ENCODE assay signal across 13 mouse cellular contexts in the genomic region with DNA sequence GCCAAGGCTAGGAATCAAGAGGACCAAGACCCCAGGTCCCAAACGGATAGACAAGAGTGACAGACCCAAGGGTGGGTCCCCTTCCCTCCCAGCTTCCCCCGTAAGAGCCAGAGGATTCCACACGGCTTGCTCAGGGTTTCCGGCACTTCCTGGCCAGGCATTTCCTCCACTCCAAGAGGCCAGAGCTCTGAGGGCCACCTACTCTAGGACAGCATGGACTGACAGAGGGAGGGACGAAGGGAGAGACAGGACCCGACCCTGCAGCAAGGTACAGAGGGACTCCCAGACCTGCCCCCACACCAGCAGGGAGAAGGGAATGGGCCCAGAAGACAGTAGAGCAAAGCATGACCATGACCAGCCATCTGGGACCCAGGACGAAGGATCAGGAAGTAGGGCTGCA. TPM values are rescaled to one million over a fixed set of nuclear protein-coding genes. Genes with fewer than 3 reads are reported as not detected.
A peak's percentile ranks its signal among the peaks of the same experiment; 100 is the strongest.
DNase-seq lines count a peak whose midpoint lies in the region; ATAC-seq and TF ChIP-seq lines count a peak whose summit lies in the region.
"Had no signal": no experiment of that assay in that cellular context is flagged by ENCODE, and none has a peak within 500 bp of the region (broad histone marks: within the 10 kb centered on the region; RNA-seq: fewer than 3 reads in every experiment).

No protein-coding gene starts in this region.

- no peak for ATAC-seq in heart, embryonic 11.5 days (replicated peaks; ENCODE audit: insufficient number of reproducible peaks, low FRiP score, low TSS enrichment)
- no peak for ATAC-seq in midbrain, embryonic 12.5 days (ENCODE audit: low FRiP score, low read depth)
- no peak for ATAC-seq in midbrain, embryonic 16.5 days
- ATAC-seq in intestine, embryonic 15.5 days: no peak
- ATAC-seq: Patski had no signal

- DNase-seq in heart, adult 2 months: peak; percentile 61 to 64
- peak; percentile 6 for DNase-seq in retina, postnatal 1 day
- DNase-seq in thymus, postnatal 0 days (ENCODE audit: low spot score): no peak
- no peak for DNase-seq in adrenal gland, adult 8-10 months
- DNase-seq: adrenal gland, postnatal 10 days; cerebellum, adult 11 months had no signal

- H3K36me3 ChIP-seq in heart, adult 2 months (ENCODE audit: control insufficient read depth, insufficient read depth, low read length): peaks cover 2% of the 10 kb centered on the region
- H3K36me3 ChIP-seq in heart, embryonic 11.5 days (ENCODE audit: control insufficient read depth, insufficient read depth, low read length): no peaks in the 10 kb centered on the region
- H3K36me3 ChIP-seq in midbrain, embryonic 12.5 days: 0 out of 2 replicates have a peak, but pooled peaks cover 7% of the 10 kb centered on the region
- H3K36me3 ChIP-seq in midbrain, embryonic 16.5 days (ENCODE audit: control insufficient read depth, insufficient read depth, low read length): no peaks in the 10 kb centered on the region
- no peaks in the 10 kb centered on the region for H3K36me3 ChIP-seq in intestine, embryonic 15.5 days
- H3K36me3 ChIP-seq: embryonic facial prominence, embryonic 15.5 days had no signal

- H3K4me2 ChIP-seq in heart, embryonic 11.5 days: no peak overlapping the region; the same call in 1 of the 2 replicates
- H3K4me2 ChIP-seq in midbrain, embryonic 12.5 days (replicated peaks): no peak overlapping the region
- no peak overlapping the region for H3K4me2 ChIP-seq in midbrain, embryonic 16.5 days (ENCODE audit: low read length)
- H3K4me2 ChIP-seq in intestine, embryonic 15.5 days (replicated peaks): no peak overlapping the region; the same call in 1 of the 2 replicates
- H3K4me2 ChIP-seq: embryonic facial prominence, embryonic 15.5 days; limb, embryonic 13.5 days had no signal

- H3K4me1 ChIP-seq in heart, adult 2 months (ENCODE audit: control insufficient read depth, insufficient read depth, low read length): peaks cover 47% of the 10 kb centered on the region
- H3K4me1 ChIP-seq in heart, embryonic 11.5 days (ENCODE audit: control insufficient read depth, insufficient read depth, low read length): peaks cover 84% of the 10 kb centered on the region
- peaks cover 88% of the 10 kb centered on the region for H3K4me1 ChIP-seq in midbrain, embryonic 12.5 days
- peaks cover 75% of the 10 kb centered on the region for H3K4me1 ChIP-seq in midbrain, embryonic 16.5 days (ENCODE audit: control insufficient read depth, insufficient read depth, low read length)
- H3K4me1 ChIP-seq in intestine, embryonic 15.5 days (replicated peaks): peaks cover 79% of the 10 kb centered on the region

- H3K9ac ChIP-seq in heart, adult 2 months (ENCODE audit: low read depth, low read length): no peak overlapping the region
- H3K9ac ChIP-seq in heart, embryonic 11.5 days (ENCODE audit: low read depth, low read length): no peak overlapping the region
- H3K9ac ChIP-seq in midbrain, embryonic 12.5 days (replicated peaks): no peak overlapping the region
- H3K9ac ChIP-seq in midbrain, embryonic 16.5 days (ENCODE audit: low read depth, low read length): no peak overlapping the region
- H3K9ac ChIP-seq in intestine, embryonic 15.5 days: no peak overlapping the region
- H3K9ac ChIP-seq: embryonic facial prominence, embryonic 15.5 days; limb, embryonic 13.5 days had no signal

- WGBS in heart, adult 2 months: 38% methylated on average over 7 of the region's 7 CpGs
- 50% methylated on average over 7 of the region's 7 CpGs for WGBS in heart, embryonic 11.5 days (ENCODE audit: insufficient replicate concordance)
- 88% methylated on average over 7 of the region's 7 CpGs for WGBS in midbrain, embryonic 12.5 days
- 86% methylated on average over 7 of the region's 7 CpGs for WGBS in midbrain, embryonic 16.5 days
- WGBS in intestine, embryonic 15.5 days: 73% methylated on average over 7 of the region's 7 CpGs

- H3K79me2 ChIP-seq in heart, adult 2 months (replicated peaks; ENCODE audit: control insufficient read depth, insufficient read depth, low read length): no peaks in the 10 kb centered on the region

- H3K9me3 ChIP-seq in heart, embryonic 11.5 days (replicated peaks; ENCODE audit: control insufficient read depth, low read length): no peaks in the 10 kb centered on the region
- no peaks in the 10 kb centered on the region for H3K9me3 ChIP-seq in midbrain, embryonic 12.5 days
- no peaks in the 10 kb centered on the region for H3K9me3 ChIP-seq in midbrain, embryonic 16.5 days (replicated peaks; ENCODE audit: control insufficient read depth, low read length, poor library complexity, severe bottlenecking)
- no peaks in the 10 kb centered on the region for H3K9me3 ChIP-seq in intestine, embryonic 15.5 days
- H3K9me3 ChIP-seq: embryonic facial prominence, embryonic 15.5 days; limb, embryonic 13.5 days had no signal

- no peak overlapping the region for H3K4me3 ChIP-seq in heart, adult 2 months
- no peak overlapping the region for H3K4me3 ChIP-seq in heart, embryonic 11.5 days (ENCODE audit: low read depth, low read length)
- H3K4me3 ChIP-seq in midbrain, embryonic 12.5 days: no peak overlapping the region
- H3K4me3 ChIP-seq in midbrain, embryonic 16.5 days (ENCODE audit: low read depth, low read length): no peak overlapping the region
- no peak overlapping the region for H3K4me3 ChIP-seq in intestine, embryonic 15.5 days (replicated peaks)
- H3K4me3 ChIP-seq: embryonic facial prominence, embryonic 15.5 days; limb, embryonic 13.5 days had no signal

- intact Hi-C loops in heart, adult 2 months (cut with DNase I): no loop called here

- 0 out of 2 replicates have a peak, but pooled peaks have one; percentile 28 for TF ChIP-seq POLR2A in heart, adult 2 months (IDR thresholded peaks at IDR 0.05; ENCODE audit: insufficient read depth, low read depth, low read length)

- H3K27ac ChIP-seq in heart, adult 2 months: peak overlapping the region; percentile 87
- no peak overlapping the region for H3K27ac ChIP-seq in heart, embryonic 11.5 days (ENCODE audit: low read depth, low read length)
- 0 out of 2 replicates have a peak overlapping the region, but pooled peaks have one; percentile 95 for H3K27ac ChIP-seq in midbrain, embryonic 12.5 days (replicated peaks)
- H3K27ac ChIP-seq in midbrain, embryonic 16.5 days (ENCODE audit: low read length): no peak overlapping the region
- H3K27ac ChIP-seq in intestine, embryonic 15.5 days: peak overlapping the region; percentile 51
- H3K27ac ChIP-seq: embryonic facial prominence, embryonic 15.5 days; limb, embryonic 13.5 days had no signal

- no peak for TF ChIP-seq CTCF in heart, adult 2 months (IDR thresholded peaks at IDR 0.05)

- no peaks in the 10 kb centered on the region for H3K27me3 ChIP-seq in heart, adult 2 months (ENCODE audit: control insufficient read depth, insufficient read depth, low read length)
- no peaks in the 10 kb centered on the region for H3K27me3 ChIP-seq in heart, embryonic 11.5 days (ENCODE audit: control insufficient read depth, insufficient read depth, low read length)
- H3K27me3 ChIP-seq in midbrain, embryonic 12.5 days: no peaks in the 10 kb centered on the region
- no peaks in the 10 kb centered on the region for H3K27me3 ChIP-seq in midbrain, embryonic 16.5 days (ENCODE audit: control insufficient read depth, insufficient read depth, low read depth, low read length)
- H3K27me3 ChIP-seq in intestine, embryonic 15.5 days (replicated peaks): no peaks in the 10 kb centered on the region
- H3K27me3 ChIP-seq: embryonic facial prominence, embryonic 15.5 days; limb, embryonic 13.5 days; Patski had no signal

- TF ChIP-seq EP300 in heart, adult 2 months (IDR thresholded peaks at IDR 0.05; ENCODE audit: insufficient read depth, low read depth, low read length): peak; percentile 68; the same call in 1 of the 2 replicates

RNA-seq across cellular contexts. Expression of a gene that starts 7.6 kb away (rescaled TPM):
- total RNA-seq in heart, adult 2 months (2021): 10 to 100 TPM; 39.2 to 43.9 TPM
- 27.1 and 29.3 TPM in 2 replicates for polyA plus RNA-seq in heart, adult 2 months (2012; rRNA removed)
- 6.3 and 7.8 TPM in 2 replicates for polyA plus RNA-seq in heart, embryonic 11.5 days (2014; fragmentation: Nextera tagmentation; extraction: Ambion mirVana)
- polyA plus RNA-seq in midbrain, embryonic 12.5 days (2016; fragmentation: Nextera tagmentation; extraction: Ambion mirVana): 17.0 and 21.6 TPM in 2 replicates
- 13.2 and 13.5 TPM in 2 replicates for polyA plus RNA-seq in midbrain, embryonic 16.5 days (2015; fragmentation: Nextera tagmentation; extraction: Ambion mirVana)
- polyA plus RNA-seq in intestine, embryonic 15.5 days (2015; fragmentation: Nextera tagmentation; extraction: Ambion mirVana): 8.7 and 9.3 TPM in 2 replicates
- polyA plus RNA-seq in thymus, postnatal 0 days (2015; fragmentation: Nextera tagmentation; extraction: Ambion mirVana): 11.3 and 13.6 TPM in 2 replicates
- total RNA-seq in adrenal gland, adult 8-10 months (2022): 10 to 100 TPM; 24.6 to 36.3 (median 29.0) TPM

RNA-seq across cellular contexts. Expression of a gene that starts 38.4 kb away (rescaled TPM):
- total RNA-seq in heart, adult 2 months (2021): 1 to 10 TPM; 1.2 to 1.5 TPM
- polyA plus RNA-seq in heart, adult 2 months (2012; rRNA removed): 1.6 and 1.8 TPM in 2 replicates
- polyA plus RNA-seq in heart, embryonic 11.5 days (2014; fragmentation: Nextera tagmentation; extraction: Ambion mirVana): 0.28 and 0.29 TPM in 2 replicates
- polyA plus RNA-seq in midbrain, embryonic 12.5 days (2016; fragmentation: Nextera tagmentation; extraction: Ambion mirVana): 5.0 and 6.2 TPM in 2 replicates
- polyA plus RNA-seq in midbrain, embryonic 16.5 days (2015; fragmentation: Nextera tagmentation; extraction: Ambion mirVana): 2.7 and 2.9 TPM in 2 replicates
- polyA plus RNA-seq in intestine, embryonic 15.5 days (2015; fragmentation: Nextera tagmentation; extraction: Ambion mirVana): 0.55 and 0.69 TPM in 2 replicates
- polyA plus RNA-seq in thymus, postnatal 0 days (2015; fragmentation: Nextera tagmentation; extraction: Ambion mirVana): 0.05 TPM in 2 replicates
- 1 to 10 TPM in 3 of 4 experiments, under 1 TPM in 1; 0.81 to 1.9 (median 1.5) TPM for total RNA-seq in adrenal gland, adult 8-10 months (2022)

Comparison
In these comparisons a context has a peak if more than half of its experiments do, and no peak if none do; other contexts are left out.
1. H3K27ac ChIP-seq: peak in heart, adult 2 months (single experiment), midbrain, embryonic 12.5 days (single experiment) and intestine, embryonic 15.5 days (single experiment); none in heart, embryonic 11.5 days (single experiment) and midbrain, embryonic 16.5 days (single experiment).
2. DNase-seq: peak in heart, adult 2 months (2 of 2) and retina, postnatal 1 day (single experiment); none in thymus, postnatal 0 days (single experiment) and adrenal gland, adult 8-10 months (single experiment).